Mouse (Mus musculus): Measurements from ENCODE around the gene Scube2.

DNA sequence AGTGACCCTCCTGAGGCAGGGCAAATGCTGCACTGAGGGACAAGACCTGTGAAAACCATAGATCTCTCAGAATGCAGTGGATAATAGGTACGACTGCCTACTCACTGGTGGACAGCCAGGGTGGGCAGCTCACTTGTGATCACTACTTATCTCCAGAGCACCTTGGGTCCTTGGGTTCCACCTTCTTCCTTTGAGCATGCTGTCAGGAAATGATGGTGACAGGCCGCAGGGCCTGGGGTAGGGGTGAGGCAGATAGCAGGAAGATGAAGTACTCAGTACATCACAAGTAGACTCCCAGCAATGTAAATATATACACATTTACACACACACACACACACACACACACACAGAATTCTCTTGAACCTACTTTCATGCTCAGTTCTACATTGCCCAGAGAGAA lies 77.6 kb downstream of the Scube2 start:
- TF ChIP-seq HCFC1 (IDR thresholded peaks at IDR 0.05; ENCODE audit: borderline replicate concordance, insufficient read depth, low read length): no peak
- TF ChIP-seq ZC3H11A (IDR thresholded peaks at IDR 0.05; ENCODE audit: borderline replicate concordance, low read depth, low read length): no peak
